Mouse (Mus musculus) liver, adult (tissue): ENCODE data around the gene Zc3h12b.

ENCODE experiments used
- GATA4 ChIP-seq: IDR thresholded peaks from 2 replicates; pipeline ENCODE4 v1.6.1; 2014; ENCODE audit warnings: mild to moderate bottlenecking, low read length; ENCODE audit not compliant: insufficient replicate concordance

Zc3h12b gene

GRCm38 (mm10) chrX:95968594-95968965 is 257.1 kb downstream of the Zc3h12b start:
- no peak for TF ChIP-seq GATA4

- no peak for TF ChIP-seq GATA4
Measured at GRCm38 (mm10) chrX:95969116-95969515, 257.6 kb downstream of the Zc3h12b start.

- no peak for TF ChIP-seq GATA4
Measured at GRCm38 (mm10) chrX:95969936-95970335, 258.5 kb downstream of the Zc3h12b start.
